Mouse (Mus musculus): ENCODE measurements around the gene Cldn3.

Cldn3 gene

GRCm38 (mm10) chr5:134965852-134966821 lies 19.9 kb upstream of the Cldn3 start:
- DNase-seq (ENCODE audit: low spot score in 2 of 2): no peak

GRCm38 (mm10) chr5:134967164-134967944 lies 18.7 kb upstream of the Cldn3 start:
- no peak for DNase-seq (ENCODE audit: low spot score in 2 of 2)

- no peak for DNase-seq (ENCODE audit: low spot score in 2 of 2)
Measured at GRCm38 (mm10) chr5:134970671-134971070, 15.3 kb upstream of the Cldn3 start.

GRCm38 (mm10) chr5:134973081-134973480 lies 12.9 kb upstream of the Cldn3 start:
- no peak for DNase-seq (ENCODE audit: low spot score in 2 of 2)

GRCm38 (mm10) chr5:134973526-134973925 lies 12.5 kb upstream of the Cldn3 start:
- DNase-seq (ENCODE audit: low spot score in 2 of 2): no peak

GRCm38 (mm10) chr5:134974294-134974693 lies 11.7 kb upstream of the Cldn3 start:
- DNase-seq (ENCODE audit: low spot score in 2 of 2): no peak

- no peak for DNase-seq (ENCODE audit: low spot score in 2 of 2)
Measured at GRCm38 (mm10) chr5:134974921-134975320, 11.1 kb upstream of the Cldn3 start.

- DNase-seq (ENCODE audit: low spot score in 2 of 2): no peak
Measured at GRCm38 (mm10) chr5:134976164-134976563, 9.8 kb upstream of the Cldn3 start.

- no peak for DNase-seq (ENCODE audit: low spot score in 2 of 2)
Measured at GRCm38 (mm10) chr5:134976577-134977250, 9.3 kb upstream of the Cldn3 start.

GRCm38 (mm10) chr5:134977837-134978236 lies 8.2 kb upstream of the Cldn3 start:
- DNase-seq (ENCODE audit: low spot score in 2 of 2): no peak

- no peak for DNase-seq (ENCODE audit: low spot score in 2 of 2)
Measured at GRCm38 (mm10) chr5:134981149-134981548, 4.9 kb upstream of the Cldn3 start.

GRCm38 (mm10) chr5:134983111-134983510 lies 2.9 kb upstream of the Cldn3 start:
- no peak for DNase-seq (ENCODE audit: low spot score in 2 of 2)

GRCm38 (mm10) chr5:134983771-134984170 lies 2.2 kb upstream of the Cldn3 start:
- DNase-seq (ENCODE audit: low spot score in 2 of 2): no peak

- DNase-seq (ENCODE audit: low spot score in 2 of 2): no peak
Measured at GRCm38 (mm10) chr5:134986298-134987268, 569 bp downstream of the Cldn3 start.

GRCm38 (mm10) chr5:134989166-134989565 lies 3.2 kb downstream of the Cldn3 start:
- no peak for DNase-seq (ENCODE audit: low spot score in 2 of 2)

GRCm38 (mm10) chr5:134989741-134990140 lies 3.7 kb downstream of the Cldn3 start:
- no peak for DNase-seq (ENCODE audit: low spot score in 2 of 2)

GRCm38 (mm10) chr5:134992566-134992965 lies 6.6 kb downstream of the Cldn3 start:
- DNase-seq (ENCODE audit: low spot score in 2 of 2): no peak

GRCm38 (mm10) chr5:134998359-134998758 lies 12.3 kb downstream of the Cldn3 start:
- no peak for DNase-seq (ENCODE audit: low spot score in 2 of 2)

- DNase-seq (ENCODE audit: low spot score in 2 of 2): no peak
Measured at GRCm38 (mm10) chr5:134999797-135000196, 13.8 kb downstream of the Cldn3 start.

GRCm38 (mm10) chr5:135000751-135001150 lies 14.7 kb downstream of the Cldn3 start:
- no peak for DNase-seq (ENCODE audit: low spot score in 2 of 2)

- DNase-seq (ENCODE audit: low spot score in 2 of 2): no peak
Measured at GRCm38 (mm10) chr5:135001309-135001708, 15.3 kb downstream of the Cldn3 start.
